Mouse (Mus musculus) embryonic fibroblast, embryonic 13.5 days (primary cell): ENCODE measurements around the gene Krit1.
"Not testable (repeated sequence)": the region's sequence is repeated elsewhere in the genome, so short reads cannot be mapped to it uniquely, and the experiment has no call there.

Source experiments
- CTCF ChIP-seq: IDR thresholded peaks from 2 replicates; pipeline ENCODE4 v1.5.1; 2011; ENCODE audit warnings: mild to moderate bottlenecking, control low read depth, low read length, moderate library complexity, borderline replicate concordance; ENCODE audit not compliant: insufficient read depth
- POLR2A ChIP-seq: IDR thresholded peaks from 2 replicates; pipeline ENCODE4 v1.6.1; 2011; ENCODE audit warnings: low read depth, mild to moderate bottlenecking, control low read depth, low read length, moderate library complexity

- TF ChIP-seq POLR2A, CTCF: not testable (repeated sequence)
These were observed 5.9 kb upstream of the Krit1 start for GRCm38 (mm10) chr5:3797101-3797500.
